Comparison of ENCODE assay signal across 8 mouse cellular contexts in genomic region chr5:135148715-135149052, GRCm38 (mm10). TPM values are rescaled to one million over a fixed set of nuclear protein-coding genes. Genes with fewer than 3 reads are reported as not detected.
A peak's percentile ranks its signal among the peaks of the same experiment; 100 is the strongest.
DNase-seq lines count a peak whose midpoint lies in the region; ATAC-seq and TF ChIP-seq lines count a peak whose summit lies in the region.

No protein-coding gene starts in this region.

- no peak for ATAC-seq in erythroblast, adult 5-6 weeks (replicated peaks; ENCODE audit: low FRiP score, poor library complexity, severe bottlenecking)
- no peak for ATAC-seq in liver, embryonic 11.5 days (replicated peaks; ENCODE audit: low FRiP score)
- no peak for ATAC-seq in stomach, postnatal 0 days (ENCODE audit: low FRiP score, low TSS enrichment)

- H3K4me1 ChIP-seq in erythroblast, embryonic 14.5 days (ENCODE audit: control insufficient read depth) = peaks cover 45% of the 10 kb centered on the region
- H3K4me1 ChIP-seq in spleen, adult 2 months (ENCODE audit: control insufficient read depth, insufficient read depth, insufficient read length) = no peaks in the 10 kb centered on the region
- H3K4me1 ChIP-seq in liver, embryonic 11.5 days (replicated peaks; ENCODE audit: control insufficient read depth, insufficient read depth, low read length) = peaks cover 17% of the 10 kb centered on the region
- no peaks in the 10 kb centered on the region for H3K4me1 ChIP-seq in stomach, postnatal 0 days (replicated peaks; ENCODE audit: control insufficient read depth, insufficient read depth)

- peaks cover 21% of the 10 kb centered on the region for H3K36me3 ChIP-seq in erythroblast, embryonic 14.5 days (ENCODE audit: control insufficient read depth)
- no peaks in the 10 kb centered on the region for H3K36me3 ChIP-seq in spleen, adult 2 months (ENCODE audit: control insufficient read depth, insufficient read depth, low read length)
- peaks cover 5% of the 10 kb centered on the region; the same call in 1 of the 2 replicates for H3K36me3 ChIP-seq in liver, embryonic 11.5 days (ENCODE audit: control insufficient read depth, insufficient read depth, low read length)
- no peaks in the 10 kb centered on the region for H3K36me3 ChIP-seq in stomach, postnatal 0 days (ENCODE audit: control insufficient read depth, insufficient read depth, low read length)

- H3K4me3 ChIP-seq in erythroblast, embryonic 14.5 days (replicated peaks) = peak overlapping the region; percentile 95
- peak overlapping the region; percentile 62 for H3K4me3 ChIP-seq in spleen, adult 2 months (ENCODE audit: extremely low read depth, insufficient read depth, insufficient read length)
- H3K4me3 ChIP-seq in liver, embryonic 11.5 days (ENCODE audit: low read depth, low read length) = peak overlapping the region; percentile 90
- H3K4me3 ChIP-seq in stomach, postnatal 0 days (ENCODE audit: low read depth, low read length) = peak overlapping the region; percentile 84

- WGBS in spleen, adult 2 months = 1% methylated on average over 13 of the region's 13 CpGs
- 1% methylated on average over 13 of the region's 13 CpGs for WGBS in liver, embryonic 11.5 days
- WGBS in stomach, postnatal 0 days = under 1% methylated on average over 13 of the region's 13 CpGs

- peak overlapping the region; percentile 53 for H3K27ac ChIP-seq in spleen, adult 2 months (ENCODE audit: insufficient read depth, low read length)
- peak overlapping the region; percentile 98; the same call in 1 of the 2 replicates for H3K27ac ChIP-seq in liver, embryonic 11.5 days (ENCODE audit: low read depth, low read length)
- peak overlapping the region; percentile 92 for H3K27ac ChIP-seq in stomach, postnatal 0 days (replicated peaks)

- H3K4me2 ChIP-seq in liver, embryonic 11.5 days = peak overlapping the region; percentile 92
- H3K4me2 ChIP-seq in stomach, postnatal 0 days (replicated peaks; ENCODE audit: low read depth) = peak overlapping the region; percentile 95

- H3K9ac ChIP-seq in liver, embryonic 11.5 days (ENCODE audit: low read depth, low read length) = peak overlapping the region; percentile 32; the same call in 1 of the 2 replicates
- H3K9ac ChIP-seq in stomach, postnatal 0 days (ENCODE audit: low read length) = peak overlapping the region; percentile 67

- H3K27me3 ChIP-seq in erythroblast, embryonic 14.5 days (ENCODE audit: control insufficient read depth) = no peaks in the 10 kb centered on the region
- H3K27me3 ChIP-seq in spleen, adult 2 months (ENCODE audit: control insufficient read depth, insufficient read depth, low read length) = no peaks in the 10 kb centered on the region
- no peaks in the 10 kb centered on the region for H3K27me3 ChIP-seq in liver, embryonic 11.5 days (replicated peaks; ENCODE audit: control insufficient read depth, insufficient read depth, low read length)
- no peaks in the 10 kb centered on the region for H3K27me3 ChIP-seq in stomach, postnatal 0 days (ENCODE audit: control insufficient read depth, insufficient read depth, low read length)

- DNase-seq in spleen, adult 2 months (ENCODE audit: low read depth in 1 of 2, low spot score in 2 of 2) = no peak
- no peak for DNase-seq in spleen, adult 12 weeks (ENCODE audit: low spot score)
- no peak for DNase-seq in liver, embryonic 11.5 days (ENCODE audit: low spot score)
- DNase-seq in stomach, postnatal 0 days (ENCODE audit: low spot score) = no peak
- DNase-seq in testis, postnatal 10 days (ENCODE audit: low spot score) = no peak
- no peak for DNase-seq in left cerebral cortex, adult 8-10 months (ENCODE audit: low spot score in 2 of 2)

- TF ChIP-seq POLR2A in spleen, adult 2 months (IDR thresholded peaks at IDR 0.05; ENCODE audit: low read depth, low read length) = no peak

- H3K9me3 ChIP-seq in erythroblast, embryonic 14.5 days (ENCODE audit: control insufficient read depth, low read length) = no peaks in the 10 kb centered on the region
- no peaks in the 10 kb centered on the region for H3K9me3 ChIP-seq in liver, embryonic 11.5 days (ENCODE audit: control insufficient read depth, low read length)
- no peaks in the 10 kb centered on the region for H3K9me3 ChIP-seq in stomach, postnatal 0 days (ENCODE audit: control insufficient read depth, low read length)

- no peak for TF ChIP-seq EP300 in stomach, postnatal 0 days (optimal IDR thresholded peaks at IDR 0.05)

- TF ChIP-seq CTCF in spleen, adult 2 months (IDR thresholded peaks at IDR 0.05; ENCODE audit: extremely low read depth, insufficient read depth, insufficient read length, insufficient replicate concordance) = no peak
- TF ChIP-seq CTCF in stomach, postnatal 0 days (IDR thresholded peaks at IDR 0.05; ENCODE audit: low read depth) = no peak

RNA-seq across cellular contexts. Expression of gene Tbl2, which starts 0.8 kb away (rescaled TPM):
- 0.58 and 0.84 TPM in 2 replicates for polyA plus RNA-seq in erythroblast, embryonic 14.5 days (2012)
- 1.5 and 3.6 TPM in 2 replicates for total RNA-seq in erythroblast, adult 5-6 weeks (2015; ENCODE audit: low replicate concordance)
- total RNA-seq in erythroblast, adult 5-6 weeks (2017; ENCODE audit: low replicate concordance) = 2.8 and 3.7 TPM in 2 replicates
- 6.1 and 7.2 TPM in 2 replicates for polyA plus RNA-seq in spleen, adult 2 months (2012; rRNA removed)
- polyA plus RNA-seq in liver, embryonic 11.5 days (2014; fragmentation: Nextera tagmentation; extraction: Ambion mirVana) = 24.6 and 29.2 TPM in 2 replicates
- polyA plus RNA-seq in stomach, postnatal 0 days (2015; fragmentation: Nextera tagmentation; extraction: Ambion mirVana) = 9.9 and 11.6 TPM in 2 replicates
- total RNA-seq in left cerebral cortex, adult 8-10 months (2022) = 10 to 100 TPM; 22.9 to 28.7 (median 27.5) TPM

RNA-seq across cellular contexts. Expression of gene Bcl7b, which starts 19.4 kb away (rescaled TPM):
- polyA plus RNA-seq in erythroblast, embryonic 14.5 days (2012) = 9.0 and 9.3 TPM in 2 replicates
- total RNA-seq in erythroblast, adult 5-6 weeks (2015; ENCODE audit: low replicate concordance) = 6.0 and 10.0 TPM in 2 replicates
- 12.9 and 19.2 TPM in 2 replicates for total RNA-seq in erythroblast, adult 5-6 weeks (2017; ENCODE audit: low replicate concordance)
- polyA plus RNA-seq in spleen, adult 2 months (2012; rRNA removed) = 34.3 and 37.3 TPM in 2 replicates
- 52.5 and 52.9 TPM in 2 replicates for polyA plus RNA-seq in liver, embryonic 11.5 days (2014; fragmentation: Nextera tagmentation; extraction: Ambion mirVana)
- polyA plus RNA-seq in stomach, postnatal 0 days (2015; fragmentation: Nextera tagmentation; extraction: Ambion mirVana) = 46.4 and 50.4 TPM in 2 replicates
- total RNA-seq in left cerebral cortex, adult 8-10 months (2022) = 10 to 100 TPM; 51.9 to 65.5 (median 57.1) TPM

RNA-seq across cellular contexts. Expression of gene Baz1b, which starts 38.4 kb away (rescaled TPM):
- polyA plus RNA-seq in erythroblast, embryonic 14.5 days (2012) = 2.5 and 2.8 TPM in 2 replicates
- 33.4 and 39.8 TPM in 2 replicates for total RNA-seq in erythroblast, adult 5-6 weeks (2015; ENCODE audit: low replicate concordance)
- 91.2 and 108 TPM in 2 replicates for total RNA-seq in erythroblast, adult 5-6 weeks (2017; ENCODE audit: low replicate concordance)
- polyA plus RNA-seq in spleen, adult 2 months (2012; rRNA removed) = 21.9 and 22.6 TPM in 2 replicates
- 47.2 and 50.8 TPM in 2 replicates for polyA plus RNA-seq in liver, embryonic 11.5 days (2014; fragmentation: Nextera tagmentation; extraction: Ambion mirVana)
- polyA plus RNA-seq in stomach, postnatal 0 days (2015; fragmentation: Nextera tagmentation; extraction: Ambion mirVana) = 9.6 and 10.2 TPM in 2 replicates
- total RNA-seq in left cerebral cortex, adult 8-10 months (2022) = 10 to 100 TPM; 69.3 to 77.7 (median 73.6) TPM

RNA-seq across cellular contexts. Expression of gene Mlxipl, which starts 59.0 kb away (rescaled TPM):
- 0.03 and 0.06 TPM in 2 replicates for polyA plus RNA-seq in erythroblast, embryonic 14.5 days (2012)
- not detected in 2 replicates for total RNA-seq in erythroblast, adult 5-6 weeks (2015; ENCODE audit: low replicate concordance)
- 0.51 TPM in 1 of 2 replicates, not detected in the other for total RNA-seq in erythroblast, adult 5-6 weeks (2017; ENCODE audit: low replicate concordance)
- 0.70 and 1.2 TPM in 2 replicates for polyA plus RNA-seq in spleen, adult 2 months (2012; rRNA removed)
- polyA plus RNA-seq in liver, embryonic 11.5 days (2014; fragmentation: Nextera tagmentation; extraction: Ambion mirVana) = 18.5 and 18.7 TPM in 2 replicates
- polyA plus RNA-seq in stomach, postnatal 0 days (2015; fragmentation: Nextera tagmentation; extraction: Ambion mirVana) = 0.22 and 0.91 TPM in 2 replicates
- 10 to 100 TPM in 1 of 4 experiments, 1 to 10 TPM in 3; 4.8 to 11.3 (median 7.4) TPM for total RNA-seq in left cerebral cortex, adult 8-10 months (2022)
